Mouse (Mus musculus): ENCODE measurements around the gene Fam13c. TPM values are rescaled to one million over a fixed set of nuclear protein-coding genes. Genes with fewer than 3 reads are reported as not detected.

Gene Fam13c
- polyA plus RNA-seq, 1 experiment from 2014 or later, result 11.9 TPM

DNA sequence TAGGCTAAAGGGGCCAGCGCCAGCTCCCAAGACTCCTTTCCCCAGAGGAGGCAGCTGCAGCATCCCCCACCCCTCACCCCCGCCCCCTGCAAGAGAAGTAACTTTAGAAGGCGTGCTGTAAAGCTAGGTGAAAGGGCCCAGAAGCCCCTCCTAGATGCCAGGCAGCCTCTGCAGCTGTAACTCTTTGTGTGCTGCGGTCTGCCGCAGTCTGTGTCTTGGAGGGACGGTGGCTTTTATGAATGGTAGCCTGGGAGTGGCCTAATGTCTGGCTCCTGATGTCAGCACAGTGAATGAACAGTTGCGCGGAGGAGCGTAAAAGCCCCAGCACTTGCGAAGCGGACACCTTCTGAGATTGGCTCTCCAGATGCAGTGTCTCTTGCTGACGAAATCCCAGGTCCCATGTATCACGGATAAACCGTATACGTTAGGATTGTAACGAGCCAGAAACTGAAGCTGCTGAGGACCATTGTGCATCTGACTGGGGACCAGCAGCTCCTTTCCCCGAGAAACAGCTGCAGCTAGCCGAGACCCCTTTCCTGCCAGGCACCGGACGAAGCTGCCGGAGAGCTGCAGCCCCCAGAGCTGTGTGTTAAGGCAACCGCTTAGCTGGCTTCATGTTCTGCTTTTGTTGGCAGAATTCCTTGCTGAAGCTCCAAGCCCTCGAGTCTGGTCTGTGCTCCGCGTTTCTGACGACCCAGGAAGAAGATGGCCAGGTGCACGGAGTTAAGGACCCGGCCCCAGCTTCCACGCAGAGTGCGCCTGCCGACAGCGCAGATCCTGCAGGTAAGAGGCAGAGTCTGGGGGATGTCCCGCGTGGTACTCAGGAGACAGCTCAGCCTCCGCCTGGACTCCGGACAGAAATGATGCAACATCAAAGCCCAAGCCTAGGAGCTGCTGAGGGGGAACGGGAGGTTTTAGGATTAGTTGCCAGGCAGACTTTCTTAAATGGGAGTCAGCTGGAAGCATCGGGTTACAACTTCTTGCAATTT lies 80.2 kb downstream of the Fam13c start:
- H3K9ac ChIP-seq (ENCODE audit: low read length), result peak overlapping the region; percentile 57
- ATAC-seq (ENCODE audit: insufficient read depth, low FRiP score, low TSS enrichment) (peak; percentile 89), DNase-seq (ENCODE audit: low spot score) (peak; percentile 75)
- H3K4me3 ChIP-seq (ENCODE audit: low read depth, low read length), result peak overlapping the region; percentile 45
- H3K4me1 ChIP-seq (ENCODE audit: control insufficient read depth, insufficient read depth, low read length), result peaks cover 9% of the 10 kb centered on the region
- no peaks in the 10 kb centered on the region for H3K9me3 ChIP-seq (ENCODE audit: control insufficient read depth, low read length)
- H3K4me2 ChIP-seq (ENCODE audit: low read depth), result peak overlapping the region; percentile 90
- under 1% methylated on average over 38 of the region's 38 CpGs for WGBS
- H3K27me3 ChIP-seq (ENCODE audit: control insufficient read depth, insufficient read depth, low read length), result no peaks in the 10 kb centered on the region
- H3K27ac ChIP-seq (ENCODE audit: low read depth, low read length), result no peak overlapping the region
- H3K36me3 ChIP-seq (ENCODE audit: control insufficient read depth, insufficient read depth, low read length), result no peaks in the 10 kb centered on the region

DNA sequence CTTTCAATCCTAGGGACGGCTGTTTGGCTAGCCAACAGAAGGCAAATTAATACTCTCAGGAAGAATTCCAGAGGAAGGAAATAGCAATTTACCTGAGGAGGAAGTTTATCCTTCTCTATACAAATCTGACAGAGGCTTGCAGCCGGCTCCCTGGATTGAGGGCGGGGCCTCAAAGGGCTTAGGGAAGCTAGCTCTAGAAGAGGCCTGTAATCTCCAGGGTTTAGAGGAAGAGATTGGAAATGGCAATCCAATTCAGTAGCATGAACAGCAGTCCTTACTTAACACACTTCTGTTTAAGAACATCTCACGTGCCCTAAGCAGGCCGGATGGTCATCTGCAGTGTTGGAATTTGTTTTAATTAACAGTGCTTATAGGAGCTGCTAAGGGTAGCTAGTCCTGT lies 81.1 kb downstream of the Fam13c start:
- H3K4me2 ChIP-seq (ENCODE audit: low read depth), result peak overlapping the region; percentile 90
- H3K4me1 ChIP-seq (ENCODE audit: control insufficient read depth, insufficient read depth, low read length), result peaks cover 9% of the 10 kb centered on the region
- H3K9ac ChIP-seq (ENCODE audit: low read length), result no peak overlapping the region
- no peak overlapping the region for H3K27ac ChIP-seq (ENCODE audit: low read depth, low read length)
- 30% methylated on average over 5 of the region's 5 CpGs for WGBS
- no peaks in the 10 kb centered on the region for H3K36me3 ChIP-seq (ENCODE audit: control insufficient read depth, insufficient read depth, low read length)
- no peaks in the 10 kb centered on the region for H3K9me3 ChIP-seq (ENCODE audit: control insufficient read depth, low read length)
- H3K4me3 ChIP-seq (ENCODE audit: low read depth, low read length), result 0 out of 2 replicates have a peak overlapping the region, but pooled peaks have one; percentile 8
- no peak for DNase-seq (ENCODE audit: low spot score)
- H3K27me3 ChIP-seq (ENCODE audit: control insufficient read depth, insufficient read depth, low read length), result no peaks in the 10 kb centered on the region
- no peak for ATAC-seq (ENCODE audit: insufficient read depth, low FRiP score, low TSS enrichment)

DNA sequence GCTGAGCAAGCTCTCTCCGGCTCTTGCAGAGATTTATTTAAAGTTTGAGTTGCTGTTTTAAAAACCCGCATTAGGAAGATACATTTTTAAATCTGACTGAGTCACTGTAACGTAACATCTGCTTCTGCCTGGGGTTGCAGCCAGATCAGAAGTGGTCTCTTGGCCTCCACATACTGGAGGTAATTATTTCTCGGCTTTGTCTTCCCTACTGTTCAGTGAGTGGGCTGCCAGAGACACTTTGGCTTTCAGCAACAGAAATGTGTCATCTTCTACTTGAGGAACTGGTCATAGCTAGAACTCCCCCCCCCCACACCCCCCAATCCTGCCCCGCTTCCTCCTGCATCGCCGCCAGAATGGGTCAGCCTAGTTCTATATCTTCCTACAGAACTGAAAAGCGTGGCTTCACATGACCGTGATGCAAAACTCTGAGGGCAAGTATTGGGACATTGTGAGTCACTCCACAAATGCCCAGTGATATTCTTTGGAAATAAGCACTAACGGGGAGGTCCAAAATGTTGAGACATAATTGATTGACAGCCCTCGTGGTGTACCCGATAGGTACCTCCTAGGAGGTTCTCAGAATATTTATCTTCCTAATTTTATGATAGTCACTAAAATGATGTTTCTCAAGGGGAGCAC lies 90.0 kb downstream of the Fam13c start:
- no peak overlapping the region for H3K4me2 ChIP-seq (ENCODE audit: low read depth)
- no peak overlapping the region for H3K4me3 ChIP-seq (ENCODE audit: low read depth, low read length)
- no peaks in the 10 kb centered on the region for H3K27me3 ChIP-seq (ENCODE audit: control insufficient read depth, insufficient read depth, low read length)
- DNase-seq (ENCODE audit: low spot score), result no peak
- WGBS, result 92% methylated on average over 12 of the region's 12 CpGs
- H3K9ac ChIP-seq (ENCODE audit: low read length), result no peak overlapping the region
- H3K4me1 ChIP-seq (ENCODE audit: control insufficient read depth, insufficient read depth, low read length), result no peaks in the 10 kb centered on the region
- no peaks in the 10 kb centered on the region for H3K9me3 ChIP-seq (ENCODE audit: control insufficient read depth, low read length)
- no peak overlapping the region for H3K27ac ChIP-seq (ENCODE audit: low read depth, low read length)
- no peak for ATAC-seq (ENCODE audit: insufficient read depth, low FRiP score, low TSS enrichment)
- no peaks in the 10 kb centered on the region for H3K36me3 ChIP-seq (ENCODE audit: control insufficient read depth, insufficient read depth, low read length)

DNA sequence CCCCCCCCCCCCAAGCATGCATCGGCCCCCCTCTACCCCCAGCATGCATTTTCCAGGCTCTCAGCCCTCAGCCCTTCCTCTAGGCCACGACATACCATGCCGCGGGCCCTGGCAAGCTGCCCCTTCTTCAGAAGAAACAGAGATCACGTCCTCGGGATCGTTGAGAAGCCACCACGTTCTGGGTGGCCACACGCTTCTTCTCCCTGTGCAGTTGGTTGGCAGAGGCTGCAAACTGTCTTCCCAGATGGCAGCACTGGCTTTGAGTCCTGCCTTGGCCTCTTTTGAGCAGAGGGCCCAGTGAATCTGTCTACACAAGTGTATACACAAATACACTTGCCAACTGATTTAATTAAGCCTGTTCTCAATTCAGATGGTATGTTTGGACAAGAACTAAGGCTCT lies 92.0 kb downstream of the Fam13c start:
- H3K36me3 ChIP-seq (ENCODE audit: control insufficient read depth, insufficient read depth, low read length), result no peaks in the 10 kb centered on the region

DNA sequence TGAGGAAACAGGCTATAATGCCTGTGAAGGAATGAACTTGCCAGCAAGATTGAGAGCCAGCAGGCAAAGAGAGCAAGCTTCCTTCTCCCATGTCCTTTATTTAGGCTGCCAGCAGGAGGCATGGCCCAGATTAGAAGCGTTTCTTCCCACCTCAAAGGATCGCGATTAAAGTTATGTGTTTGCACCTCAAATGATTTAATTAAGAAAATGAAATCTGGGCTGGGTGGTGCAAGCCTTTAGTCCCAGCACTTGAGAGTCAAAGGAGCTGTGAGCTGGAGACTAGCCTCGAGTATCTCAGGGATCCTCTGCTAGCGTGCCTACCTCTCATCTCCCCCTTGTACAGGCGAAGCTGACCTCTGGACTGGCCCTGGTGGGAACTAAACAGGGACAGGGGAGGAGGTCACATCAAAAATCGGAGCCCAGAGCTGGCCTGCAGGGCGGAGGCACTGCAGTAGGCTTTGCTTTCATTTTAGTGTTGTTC lies 93.1 kb downstream of the Fam13c start:
- no peak overlapping the region for H3K27ac ChIP-seq (ENCODE audit: low read depth, low read length)
- no peak overlapping the region for H3K9ac ChIP-seq (ENCODE audit: low read length)
- H3K9me3 ChIP-seq (ENCODE audit: control insufficient read depth, low read length), result no peaks in the 10 kb centered on the region
- H3K4me3 ChIP-seq (ENCODE audit: low read depth, low read length), result no peak overlapping the region
- no peaks in the 10 kb centered on the region for H3K36me3 ChIP-seq (ENCODE audit: control insufficient read depth, insufficient read depth, low read length)
- DNase-seq (ENCODE audit: low spot score) (no peak), ATAC-seq (ENCODE audit: insufficient read depth, low FRiP score, low TSS enrichment) (no peak)
- no peaks in the 10 kb centered on the region for H3K4me1 ChIP-seq (ENCODE audit: control insufficient read depth, insufficient read depth, low read length)
- no peak overlapping the region for H3K4me2 ChIP-seq (ENCODE audit: low read depth)
- WGBS, result 76% methylated on average over 8 of the region's 8 CpGs
- no peaks in the 10 kb centered on the region for H3K27me3 ChIP-seq (ENCODE audit: control insufficient read depth, insufficient read depth, low read length)

More for the DNA sequence above, 92.0 kb downstream of the Fam13c start:
- H3K27ac ChIP-seq (ENCODE audit: low read depth, low read length), result no peak overlapping the region
- H3K9ac ChIP-seq (ENCODE audit: low read length), result no peak overlapping the region
- DNase-seq (ENCODE audit: low spot score) (no peak), ATAC-seq (ENCODE audit: insufficient read depth, low FRiP score, low TSS enrichment) (no peak)
- no peaks in the 10 kb centered on the region for H3K27me3 ChIP-seq (ENCODE audit: control insufficient read depth, insufficient read depth, low read length)
- H3K4me2 ChIP-seq (ENCODE audit: low read depth), result no peak overlapping the region
- 96% methylated on average over 9 of the region's 9 CpGs for WGBS
- H3K4me3 ChIP-seq (ENCODE audit: low read depth, low read length), result no peak overlapping the region
- H3K9me3 ChIP-seq (ENCODE audit: control insufficient read depth, low read length), result no peaks in the 10 kb centered on the region
- no peaks in the 10 kb centered on the region for H3K4me1 ChIP-seq (ENCODE audit: control insufficient read depth, insufficient read depth, low read length)

DNA sequence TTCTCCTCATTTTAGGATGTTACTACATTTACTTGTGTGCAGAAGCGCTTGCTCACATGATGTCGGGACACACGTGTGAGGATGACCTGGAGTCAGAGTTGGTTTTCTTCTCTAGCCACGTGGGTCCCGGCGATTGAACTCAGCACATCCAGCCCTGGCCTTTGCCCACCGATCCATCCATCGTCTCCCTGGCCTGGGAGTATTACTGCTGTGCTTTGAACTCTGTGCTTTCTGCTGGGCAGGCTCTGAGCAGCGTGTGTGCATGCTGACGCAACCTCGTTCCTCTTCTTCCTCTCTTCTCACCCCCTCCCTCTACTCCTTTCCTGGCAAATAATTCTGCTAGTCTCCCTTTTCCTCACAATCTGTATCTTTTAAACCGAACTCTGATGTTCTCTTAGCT lies 93.7 kb downstream of the Fam13c start:
- DNase-seq (ENCODE audit: low spot score), result no peak
- Histone ChIP-seq H3K4me2 (ENCODE audit: low read depth) (no peak overlapping the region), H3K27me3 (ENCODE audit: control insufficient read depth, insufficient read depth, low read length) (no peaks in the 10 kb centered on the region), H3K9me3 (ENCODE audit: control insufficient read depth, low read length) (no peaks in the 10 kb centered on the region), H3K4me3 (ENCODE audit: low read depth, low read length) (no peak overlapping the region), H3K27ac (ENCODE audit: low read depth, low read length) (no peak overlapping the region), H3K9ac (ENCODE audit: low read length) (no peak overlapping the region), H3K4me1 (ENCODE audit: control insufficient read depth, insufficient read depth, low read length) (no peaks in the 10 kb centered on the region), H3K36me3 (ENCODE audit: control insufficient read depth, insufficient read depth, low read length) (no peaks in the 10 kb centered on the region)
- no peak for ATAC-seq (ENCODE audit: insufficient read depth, low FRiP score, low TSS enrichment)
- WGBS, result 79% methylated on average over 12 of the region's 12 CpGs

DNA sequence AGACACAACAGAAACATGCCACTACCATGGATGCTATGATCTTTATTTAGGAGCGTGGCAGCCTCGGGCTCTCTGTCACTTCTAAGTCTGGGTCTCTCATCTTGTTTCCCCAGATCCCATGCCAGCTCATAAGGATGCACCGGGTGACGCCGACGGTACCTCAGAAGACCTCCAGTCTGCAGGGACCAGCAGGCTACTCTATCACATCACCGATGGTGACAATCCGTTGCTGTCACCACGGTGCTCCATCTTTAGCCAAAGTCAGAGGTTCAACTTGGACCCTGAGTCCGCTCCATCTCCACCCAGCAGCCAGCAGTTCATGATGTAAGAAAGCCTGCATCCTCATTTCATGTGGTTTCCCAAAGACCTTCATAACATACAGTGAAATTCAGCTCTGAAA lies 94.3 kb downstream of the Fam13c start:
- DNase-seq (ENCODE audit: low spot score), result no peak
- no peaks in the 10 kb centered on the region for H3K9me3 ChIP-seq (ENCODE audit: control insufficient read depth, low read length)
- H3K36me3 ChIP-seq (ENCODE audit: control insufficient read depth, insufficient read depth, low read length), result no peaks in the 10 kb centered on the region
- no peaks in the 10 kb centered on the region for H3K27me3 ChIP-seq (ENCODE audit: control insufficient read depth, insufficient read depth, low read length)
- ATAC-seq (ENCODE audit: insufficient read depth, low FRiP score, low TSS enrichment), result no peak
- no peak overlapping the region for H3K9ac ChIP-seq (ENCODE audit: low read length)
- H3K4me2 ChIP-seq (ENCODE audit: low read depth), result no peak overlapping the region
- no peaks in the 10 kb centered on the region for H3K4me1 ChIP-seq (ENCODE audit: control insufficient read depth, insufficient read depth, low read length)
- WGBS, result 94% methylated on average over 10 of the region's 10 CpGs
- H3K4me3 ChIP-seq (ENCODE audit: low read depth, low read length), result no peak overlapping the region
- no peak overlapping the region for H3K27ac ChIP-seq (ENCODE audit: low read depth, low read length)

DNA sequence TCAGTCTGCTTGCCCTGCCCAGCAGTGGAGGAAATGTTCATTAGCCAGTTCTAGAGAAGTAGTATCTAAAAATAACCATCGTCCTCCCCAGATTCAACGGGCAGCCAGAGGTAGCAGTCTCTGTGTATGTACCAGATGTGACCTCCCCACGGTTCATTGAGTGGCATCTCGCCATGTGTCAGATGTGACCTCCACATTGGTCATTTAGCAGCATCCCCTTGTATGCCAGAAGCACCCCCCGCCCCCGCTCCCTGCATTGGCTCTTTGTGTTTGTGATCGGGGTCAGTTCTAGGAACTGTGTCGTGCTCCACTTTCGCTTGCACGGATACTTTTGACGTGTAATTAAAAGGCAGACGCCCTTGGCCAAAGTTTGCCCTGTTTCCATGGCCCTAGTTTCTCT lies 95.1 kb downstream of the Fam13c start:
- no peak overlapping the region for H3K9ac ChIP-seq (ENCODE audit: low read length)
- WGBS, result 76% methylated on average over 12 of the region's 12 CpGs
- H3K36me3 ChIP-seq (ENCODE audit: control insufficient read depth, insufficient read depth, low read length), result no peaks in the 10 kb centered on the region
- ATAC-seq (ENCODE audit: insufficient read depth, low FRiP score, low TSS enrichment), result no peak
- H3K4me3 ChIP-seq (ENCODE audit: low read depth, low read length), result no peak overlapping the region
- DNase-seq (ENCODE audit: low spot score), result peak; percentile 27
- no peaks in the 10 kb centered on the region for H3K9me3 ChIP-seq (ENCODE audit: control insufficient read depth, low read length)
- H3K27me3 ChIP-seq (ENCODE audit: control insufficient read depth, insufficient read depth, low read length), result no peaks in the 10 kb centered on the region
- H3K4me2 ChIP-seq (ENCODE audit: low read depth), result no peak overlapping the region
- no peak overlapping the region for H3K27ac ChIP-seq (ENCODE audit: low read depth, low read length)
- H3K4me1 ChIP-seq (ENCODE audit: control insufficient read depth, insufficient read depth, low read length), result no peaks in the 10 kb centered on the region

Measured in neural tube, embryonic 11.5 days (tissue).